Mouse (Mus musculus) hindbrain, postnatal 0 days (tissue): ENCODE results near the gene Cbx5. TPM values are rescaled to one million over a fixed set of nuclear protein-coding genes. Genes with fewer than 3 reads are reported as not detected.

ENCODE experiments used
- ATAC-seq: fragments of 200-750 bp; cut with Nextera tagmentation; 2 replicates; pipeline ENCODE4 v1.8.0; 2017; ENCODE audit warnings: mild to moderate bottlenecking, moderate TSS enrichment, moderate library complexity
- DNase-seq: peaks from one replicate; pipeline ENCODE4 v3.0.0-alpha.2; 2015; ENCODE audit warnings: low spot score
- H3K27ac ChIP-seq: fragments of 300-500 bp; sonication (generic); 2 replicates; pipeline ENCODE4 v1.5.1; 2014; ENCODE audit warnings: mild to moderate bottlenecking
- H3K27me3 ChIP-seq: fragments of 300-500 bp; sonication (generic); 2 replicates; pipeline ENCODE4 v1.6.1; 2014; ENCODE audit warnings: low read length, mixed read lengths; ENCODE audit not compliant: insufficient read depth
- H3K36me3 ChIP-seq: fragments of 300-500 bp; sonication (generic); 2 replicates; pipeline ENCODE4 v1.6.1; 2014; ENCODE audit warnings: low read length, mixed read lengths; ENCODE audit not compliant: insufficient read depth
- H3K4me1 ChIP-seq: fragments of 300-500 bp; sonication (generic); 2 replicates; pipeline ENCODE4 v1.6.1; 2014; ENCODE audit warnings: antibody characterized with exemption, low read length, mixed read lengths; ENCODE audit not compliant: insufficient read depth
- H3K4me2 ChIP-seq: fragments of 300-500 bp; sonication (generic); 2 replicates; pipeline ENCODE4 v1.6.1; 2014; ENCODE audit warnings: low read depth, mild to moderate bottlenecking, low read length, moderate library complexity, mixed read lengths
- H3K4me3 ChIP-seq: fragments of 300-500 bp; sonication (generic); 2 replicates; pipeline ENCODE4 v1.5.1; 2014; ENCODE audit warnings: low read length
- H3K9ac ChIP-seq: fragments of 300-500 bp; sonication (generic); replicated peaks from 2 replicates; pipeline ENCODE4 v1.6.1; 2014; ENCODE audit warnings: mild to moderate bottlenecking, low read length, moderate library complexity, mixed read lengths
- H3K9me3 ChIP-seq: fragments of 300-500 bp; sonication (generic); 2 replicates; pipeline ENCODE4 v1.6.1; 2016; ENCODE audit warnings: low read length, mixed read lengths
- CTCF ChIP-seq: IDR thresholded peaks from 2 replicates; pipeline ENCODE4 v1.5.1; 2016; ENCODE audit warnings: antibody characterized with exemption, control low read depth, low read depth
- WGBS: fragments of 180-500 bp; shearing (Covaris S2); extraction: QIAGEN DNeasy Blood & Tissue Kit; methylation state at CpG from one replicate; pipeline ENCODE4 v1.1.7; 2014; 5-methylcytosine and 5-hydroxymethylcytosine counted together
- polyA plus RNA-seq: library from polyadenylated mRNA; unstranded; fragments of >200 nt; fragmentation: Nextera tagmentation; extraction: Ambion mirVana; gene quantifications from 2 replicates; pipeline ENCODE4 v1.2.1, GENCODE M21; 2015
- total RNA-seq: library from RNA; depleted of rRNA; stranded (reverse); fragments of >200 nt; gene quantifications from 2 replicates; pipeline ENCODE4 v1.2.3, GENCODE M21; 2014

The Cbx5 gene
- total and polyA plus RNA-seq, 2 experiments from 2014 or later: 98.1 to 134 TPM

- 89% methylated on average over 5 of the region's 5 CpGs for WGBS
- Histone ChIP-seq H3K4me2 (no peak overlapping the region), H3K9me3 (no peaks in the 10 kb centered on the region), H3K27me3 (no peaks in the 10 kb centered on the region), H3K4me3 (no peak overlapping the region), H3K9ac (no peak overlapping the region), H3K36me3 (no peaks in the 10 kb centered on the region), H3K4me1 (no peaks in the 10 kb centered on the region; the same call in 1 of the 2 replicates), H3K27ac (no peak overlapping the region)
- DNase-seq (no peak), ATAC-seq (no peak)
- no peak for TF ChIP-seq CTCF
Observed at GRCm38 (mm10) chr15:103259162-103259561, 19.5 kb upstream of the Cbx5 start.

DNA sequence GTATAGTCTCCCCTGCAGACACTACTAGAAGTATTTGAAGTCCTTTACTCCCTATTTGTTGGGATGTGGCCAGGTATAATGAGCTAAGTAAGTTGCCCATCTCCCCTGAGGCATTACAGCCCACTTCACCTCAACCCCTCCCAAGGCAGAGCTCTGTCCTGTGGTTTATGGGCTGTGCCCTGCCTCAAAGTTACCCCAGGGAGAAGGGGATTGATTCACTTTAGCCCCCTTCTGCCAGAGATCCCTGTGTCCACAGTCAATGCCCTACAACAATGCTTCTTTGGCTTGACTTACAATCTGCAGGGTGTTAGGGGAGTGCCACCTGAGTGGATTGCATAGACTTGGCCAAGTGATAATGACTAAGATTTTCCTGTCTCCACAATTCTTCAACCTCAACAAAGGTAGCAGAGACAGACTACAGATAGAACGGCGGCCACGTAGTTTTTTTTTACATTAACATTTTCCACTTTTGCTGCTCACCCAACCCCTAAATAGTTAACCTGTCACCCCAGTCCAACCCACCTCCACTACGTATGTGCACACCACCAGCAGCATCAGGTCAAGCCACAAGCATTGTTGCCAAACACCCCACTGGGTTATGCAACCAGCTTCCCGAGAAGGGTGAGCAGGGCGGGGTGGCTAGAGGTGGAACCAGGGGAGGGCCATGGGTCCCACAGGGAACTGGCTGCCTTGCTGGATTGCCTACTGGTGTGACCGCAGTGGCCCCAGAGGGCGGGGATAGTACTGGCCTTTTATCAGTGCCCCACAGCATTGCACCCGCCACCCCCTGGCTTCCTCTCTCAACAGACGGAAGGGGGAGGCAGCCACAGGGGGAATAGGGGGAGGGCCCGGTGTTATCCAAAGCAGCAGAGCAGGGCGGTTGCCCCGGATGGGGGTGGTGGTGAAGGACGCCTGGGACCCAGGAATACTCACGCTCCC, 18.4 kb upstream of the Cbx5 start, which contains the start of gene Nfe2:
Nfe2 (minus strand) TSS at position 614 of the 939 bp plus-strand sequence.
- H3K27me3 ChIP-seq: no peaks in the 10 kb centered on the region
- TF ChIP-seq CTCF: no peak
- 0 out of 2 replicates have a peak, but pooled peaks have one; percentile 43 for ATAC-seq
- no peaks in the 10 kb centered on the region; the same call in 1 of the 2 replicates for H3K4me1 ChIP-seq
- no peaks in the 10 kb centered on the region for H3K9me3 ChIP-seq
- H3K4me2 ChIP-seq: peak within 1 kb of the TSS; percentile 30
- WGBS: 17% methylated on average over 15 of the region's 15 CpGs
- H3K27ac ChIP-seq: no peak within 1 kb of the TSS
- H3K36me3 ChIP-seq: no peaks in the 10 kb centered on the region
- DNase-seq: peak; percentile 7
- H3K4me3 ChIP-seq: no peak within 1 kb of the TSS
- H3K9ac ChIP-seq: no peak within 1 kb of the TSS

DNA sequence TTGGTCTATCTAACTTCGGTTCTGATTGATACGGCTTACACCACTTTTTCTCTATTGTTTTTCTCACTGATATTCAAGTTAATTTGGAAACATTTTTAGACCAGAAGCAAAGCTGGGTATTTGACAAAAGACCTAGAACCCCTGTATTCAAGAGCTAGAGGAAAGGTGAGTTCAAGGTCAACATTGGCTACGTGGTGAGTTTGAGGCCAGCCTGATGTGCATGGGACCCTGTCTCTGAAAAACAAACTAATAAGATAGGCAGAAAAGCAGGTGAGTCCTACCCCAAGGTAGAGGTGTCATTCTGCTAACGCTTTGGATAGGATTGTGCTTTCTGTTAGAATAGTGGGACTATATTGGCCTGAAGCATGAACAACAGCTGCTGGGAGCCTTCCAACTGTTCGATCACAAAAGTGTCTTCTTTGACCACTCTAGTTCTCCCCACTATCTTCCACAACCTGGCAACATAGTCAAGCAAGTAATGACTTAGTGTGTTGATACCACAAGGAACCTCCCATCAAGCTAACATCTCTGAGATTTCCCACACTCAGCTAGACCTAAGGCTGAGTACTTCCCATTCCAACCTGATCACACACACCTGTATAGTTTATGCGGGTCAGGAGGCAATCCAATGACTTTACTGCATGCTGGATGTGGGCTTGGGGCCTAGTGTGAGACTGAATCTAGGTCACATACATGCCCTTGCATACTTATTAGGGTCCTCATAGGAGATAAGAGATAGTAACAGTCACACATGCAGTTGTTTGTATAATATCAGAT, 16.8 kb upstream of the Cbx5 start:
- 90% methylated on average over 6 of the region's 6 CpGs for WGBS
- TF ChIP-seq CTCF: no peak
- DNase-seq (no peak), ATAC-seq (no peak)
- Histone ChIP-seq H3K4me1 (no peaks in the 10 kb centered on the region; the same call in 1 of the 2 replicates), H3K27me3 (no peaks in the 10 kb centered on the region), H3K36me3 (no peaks in the 10 kb centered on the region), H3K9ac (no peak overlapping the region), H3K27ac (no peak overlapping the region), H3K4me2 (no peak overlapping the region), H3K4me3 (no peak overlapping the region), H3K9me3 (no peaks in the 10 kb centered on the region)

DNA sequence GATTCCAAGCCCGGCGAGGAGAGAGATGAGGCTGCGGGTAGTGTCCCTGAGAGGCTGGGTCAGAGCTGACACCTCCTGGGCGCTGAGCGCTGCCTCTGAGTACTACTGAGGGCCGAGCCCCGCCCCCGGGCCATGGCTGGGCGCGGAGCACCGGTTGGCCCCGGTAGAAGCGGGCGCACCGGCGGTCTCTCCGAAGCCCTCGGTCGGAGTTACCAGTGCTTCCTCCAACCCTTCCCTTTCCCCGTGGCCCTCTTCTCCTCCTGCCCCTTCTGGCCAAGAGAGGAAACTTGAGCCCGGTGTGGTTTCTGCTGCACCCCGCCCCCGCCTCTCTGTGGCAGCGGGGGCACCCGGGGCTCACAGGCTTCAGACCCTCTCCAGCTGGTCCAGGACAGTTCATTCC, 15.6 kb upstream of the Cbx5 start:
- peak; percentile 32 for DNase-seq
- Histone ChIP-seq H3K9me3 (no peaks in the 10 kb centered on the region), H3K27ac (no peak overlapping the region), H3K27me3 (no peaks in the 10 kb centered on the region), H3K4me2 (peak overlapping the region; percentile 73), H3K4me1 (no peaks in the 10 kb centered on the region; the same call in 1 of the 2 replicates), H3K9ac (peak overlapping the region; percentile 42; the same call in 1 of the 2 replicates), H3K36me3 (no peaks in the 10 kb centered on the region), H3K4me3 (peak overlapping the region; percentile 35)
- TF ChIP-seq CTCF: peak; percentile 42
- 1% methylated on average over 25 of the region's 25 CpGs for WGBS
- ATAC-seq: peak; percentile 53

GRCm38 (mm10) chr15:103253352-103253751, 13.7 kb upstream of the Cbx5 start:
- H3K4me2 ChIP-seq: no peak overlapping the region
- no peak overlapping the region for H3K27ac ChIP-seq
- H3K9ac ChIP-seq: no peak overlapping the region
- H3K4me1 ChIP-seq: no peaks in the 10 kb centered on the region; the same call in 1 of the 2 replicates
- no peak for ATAC-seq
- H3K36me3 ChIP-seq: peaks cover 8% of the 10 kb centered on the region
- H3K27me3 ChIP-seq: no peaks in the 10 kb centered on the region
- DNase-seq: no peak
- WGBS: 100% methylated on average over 1 of the region's 1 CpGs
- TF ChIP-seq CTCF: no peak
- H3K9me3 ChIP-seq: no peaks in the 10 kb centered on the region
- no peak overlapping the region for H3K4me3 ChIP-seq

DNA sequence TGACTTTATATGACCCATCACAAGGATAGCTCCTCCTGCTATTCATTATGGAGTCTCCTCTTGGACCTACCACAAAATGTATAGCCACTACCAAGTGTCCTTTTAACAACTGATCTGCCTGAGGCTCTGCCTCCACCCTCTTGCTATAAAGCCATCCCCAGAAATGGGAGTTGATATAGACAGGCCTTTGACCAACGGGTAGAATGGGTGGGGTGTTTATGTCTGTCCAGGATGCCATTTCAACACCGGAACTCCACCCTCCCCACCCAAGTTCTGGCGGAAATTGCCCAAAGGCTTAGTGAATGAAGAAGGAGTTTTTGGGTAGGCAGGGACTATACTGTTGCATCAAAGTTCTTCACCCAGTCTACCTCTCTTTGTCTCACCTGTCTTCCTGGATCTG, 13.0 kb upstream of the Cbx5 start:
- H3K27me3 ChIP-seq: no peaks in the 10 kb centered on the region
- H3K9me3 ChIP-seq: no peaks in the 10 kb centered on the region
- H3K27ac ChIP-seq: no peak overlapping the region
- peaks cover 14% of the 10 kb centered on the region for H3K36me3 ChIP-seq
- no peak for DNase-seq
- H3K4me1 ChIP-seq: no peaks in the 10 kb centered on the region; the same call in 1 of the 2 replicates
- WGBS: 89% methylated on average over 3 of the region's 3 CpGs
- ATAC-seq: no peak
- H3K4me3 ChIP-seq: no peak overlapping the region
- no peak overlapping the region for H3K9ac ChIP-seq
- TF ChIP-seq CTCF: no peak
- no peak overlapping the region for H3K4me2 ChIP-seq
